Mouse (Mus musculus) midbrain, embryonic 16.5 days (tissue): ENCODE data around the gene Scaf8. TPM values are rescaled to one million over a fixed set of nuclear protein-coding genes. Genes with fewer than 3 reads are reported as not detected.

Experiments
- ATAC-seq: fragments of 200-750 bp; cut with Nextera tagmentation; 2 replicates; pipeline ENCODE4 v1.8.0; 2017; ENCODE audit warnings: moderate TSS enrichment
- H3K27ac ChIP-seq: fragments of 300-500 bp; sonication (generic); 2 replicates; pipeline ENCODE4 v1.5.1; 2014; ENCODE audit warnings: mild to moderate bottlenecking, low read length, mixed read lengths
- H3K27me3 ChIP-seq: fragments of 300-500 bp; sonication (generic); 2 replicates; pipeline ENCODE4 v1.6.1; 2014; ENCODE audit warnings: low read depth, low read length, mixed read lengths; ENCODE audit not compliant: control insufficient read depth, insufficient read depth
- H3K36me3 ChIP-seq: fragments of 300-500 bp; sonication (generic); 2 replicates; pipeline ENCODE4 v1.6.1; 2014; ENCODE audit warnings: mild to moderate bottlenecking, low read length, moderate library complexity, mixed read lengths; ENCODE audit not compliant: control insufficient read depth, insufficient read depth
- H3K4me1 ChIP-seq: fragments of 300-500 bp; sonication (generic); 2 replicates; pipeline ENCODE4 v1.6.1; 2014; ENCODE audit warnings: mild to moderate bottlenecking, low read length, mixed read lengths; ENCODE audit not compliant: control insufficient read depth, insufficient read depth
- H3K4me2 ChIP-seq: fragments of 300-500 bp; sonication (generic); 2 replicates; pipeline ENCODE4 v1.6.1; 2014; ENCODE audit warnings: mild to moderate bottlenecking, low read length, mixed read lengths
- H3K4me3 ChIP-seq: fragments of 300-500 bp; sonication (generic); 2 replicates; pipeline ENCODE4 v1.5.1; 2014; ENCODE audit warnings: low read depth, mild to moderate bottlenecking, low read length, moderate library complexity, mixed read lengths
- H3K9ac ChIP-seq: fragments of 300-500 bp; sonication (generic); 2 replicates; pipeline ENCODE4 v1.6.1; 2014; ENCODE audit warnings: low read depth, low read length, mixed read lengths
- H3K9me3 ChIP-seq: fragments of 300-500 bp; sonication (generic); replicated peaks from 2 replicates; pipeline ENCODE4 v1.6.1; 2014; ENCODE audit warnings: mild to moderate bottlenecking, low read length, mixed read lengths; ENCODE audit not compliant: control insufficient read depth, poor library complexity, severe bottlenecking
- WGBS: fragments of 180-500 bp; shearing (Covaris S2); extraction: QIAGEN DNeasy Blood & Tissue Kit; methylation state at CpG from one replicate; pipeline ENCODE4 v1.1.7; 2014; 5-methylcytosine and 5-hydroxymethylcytosine counted together
- polyA plus RNA-seq: library from polyadenylated mRNA; unstranded; fragments of >200 nt; fragmentation: Nextera tagmentation; extraction: Ambion mirVana; gene quantifications from 2 replicates; pipeline ENCODE4 v1.2.1, GENCODE M21; 2015

Gene Scaf8
- polyA plus RNA-seq, 1 experiment from 2014 or later = 14.5 TPM

DNA sequence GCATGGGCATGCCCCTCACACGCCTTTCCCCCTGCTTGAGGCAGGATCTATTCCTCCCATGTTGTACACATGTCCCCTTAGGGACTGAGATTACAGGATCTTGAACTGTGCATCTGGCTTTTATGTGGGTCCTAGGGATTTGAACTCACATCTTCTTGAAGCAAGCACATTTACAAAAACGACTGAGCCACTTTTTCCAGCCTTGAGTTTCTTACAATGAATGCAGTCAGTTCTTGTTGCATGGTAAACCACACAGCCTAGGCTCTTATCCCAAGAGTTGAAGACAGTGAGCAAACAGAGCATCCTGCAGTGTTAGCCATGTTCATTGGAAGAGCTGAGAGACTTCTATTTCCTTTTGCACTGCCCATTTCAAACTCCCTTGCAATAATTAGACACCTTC lies 108.3 kb downstream of the Scaf8 start:
- Histone ChIP-seq H3K9ac (no peak overlapping the region), H3K36me3 (peaks cover 3% of the 10 kb centered on the region; the same call in 1 of the 2 replicates), H3K27me3 (no peaks in the 10 kb centered on the region), H3K4me3 (no peak overlapping the region), H3K4me1 (0 out of 2 replicates have a peak, but pooled peaks cover 2% of the 10 kb centered on the region), H3K27ac (no peak overlapping the region), H3K9me3 (no peaks in the 10 kb centered on the region), H3K4me2 (no peak overlapping the region)
- ATAC-seq = no peak
- 66% methylated on average over 2 of the region's 2 CpGs for WGBS

DNA sequence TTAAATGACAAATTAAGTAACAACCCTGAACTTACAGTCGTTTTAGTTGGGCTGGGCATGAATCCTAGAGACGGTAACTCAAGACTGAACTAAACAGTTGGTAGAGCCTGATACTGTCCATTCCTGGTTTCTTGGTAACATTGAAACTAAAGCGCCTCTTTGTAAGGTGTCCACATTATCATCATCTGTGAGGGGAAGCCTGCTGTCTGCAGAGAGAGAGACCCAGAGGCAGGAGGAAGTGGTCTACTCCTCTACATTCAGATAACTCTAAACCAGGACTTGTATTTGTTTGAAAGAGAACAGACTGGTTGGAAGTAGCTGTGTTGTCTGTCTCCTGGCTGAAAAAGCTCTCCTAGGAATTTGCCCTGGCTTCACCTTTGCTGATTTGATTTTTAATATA lies 108.9 kb downstream of the Scaf8 start:
- Histone ChIP-seq H3K4me2 (no peak overlapping the region), H3K4me1 (0 out of 2 replicates have a peak, but pooled peaks cover 2% of the 10 kb centered on the region), H3K9me3 (no peaks in the 10 kb centered on the region), H3K9ac (no peak overlapping the region), H3K27me3 (no peaks in the 10 kb centered on the region), H3K27ac (no peak overlapping the region), H3K4me3 (no peak overlapping the region), H3K36me3 (peaks cover 3% of the 10 kb centered on the region; the same call in 1 of the 2 replicates)
- ATAC-seq = no peak
- WGBS = 89% methylated on average over 3 of the region's 3 CpGs

DNA sequence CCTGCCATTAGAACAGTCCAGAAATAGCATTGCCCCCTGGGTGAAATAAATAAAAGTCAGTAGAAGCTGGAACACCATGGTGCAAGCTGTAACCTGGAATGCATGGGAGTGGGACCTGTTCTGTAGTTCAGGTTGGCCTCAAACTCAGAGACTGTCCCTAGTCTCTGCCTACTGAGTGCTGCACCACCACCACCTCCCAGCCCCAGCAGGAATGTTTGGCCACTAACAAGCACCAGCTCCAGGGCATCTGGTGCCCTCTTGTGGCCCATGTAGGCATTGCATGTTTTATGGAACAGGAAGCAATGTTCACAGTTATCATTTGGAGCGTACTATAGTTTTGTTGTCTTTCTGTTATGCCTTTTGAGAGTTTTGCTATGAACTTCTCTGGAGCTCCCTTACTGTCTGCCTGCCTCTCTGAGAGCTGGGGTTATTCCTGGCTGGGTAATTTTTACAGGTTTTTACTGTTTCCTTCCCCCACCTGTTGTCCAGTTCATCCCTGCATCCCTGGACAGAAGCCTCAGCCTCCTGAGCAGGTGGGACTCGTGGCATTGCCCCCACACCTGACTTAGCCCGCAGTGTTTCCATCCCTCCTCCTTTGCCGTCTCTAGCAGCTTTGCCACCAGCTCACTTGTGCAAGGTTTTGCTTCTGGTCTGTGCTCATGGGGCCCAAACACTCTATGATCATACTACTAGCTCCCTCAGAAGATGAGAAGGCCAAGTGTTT lies 109.8 kb downstream of the Scaf8 start:
- no peak overlapping the region for H3K4me3 ChIP-seq
- peaks cover 3% of the 10 kb centered on the region; the same call in 1 of the 2 replicates for H3K36me3 ChIP-seq
- 58% methylated on average over 4 of the region's 4 CpGs for WGBS
- H3K27ac ChIP-seq = no peak overlapping the region
- 0 out of 2 replicates have a peak overlapping the region, but pooled peaks have one; percentile 6 for H3K9ac ChIP-seq
- no peak overlapping the region for H3K4me2 ChIP-seq
- no peaks in the 10 kb centered on the region for H3K27me3 ChIP-seq
- no peaks in the 10 kb centered on the region for H3K9me3 ChIP-seq
- ATAC-seq = 0 out of 2 replicates have a peak, but pooled peaks have one; percentile 60
- H3K4me1 ChIP-seq = 0 out of 2 replicates have a peak, but pooled peaks cover 2% of the 10 kb centered on the region

DNA sequence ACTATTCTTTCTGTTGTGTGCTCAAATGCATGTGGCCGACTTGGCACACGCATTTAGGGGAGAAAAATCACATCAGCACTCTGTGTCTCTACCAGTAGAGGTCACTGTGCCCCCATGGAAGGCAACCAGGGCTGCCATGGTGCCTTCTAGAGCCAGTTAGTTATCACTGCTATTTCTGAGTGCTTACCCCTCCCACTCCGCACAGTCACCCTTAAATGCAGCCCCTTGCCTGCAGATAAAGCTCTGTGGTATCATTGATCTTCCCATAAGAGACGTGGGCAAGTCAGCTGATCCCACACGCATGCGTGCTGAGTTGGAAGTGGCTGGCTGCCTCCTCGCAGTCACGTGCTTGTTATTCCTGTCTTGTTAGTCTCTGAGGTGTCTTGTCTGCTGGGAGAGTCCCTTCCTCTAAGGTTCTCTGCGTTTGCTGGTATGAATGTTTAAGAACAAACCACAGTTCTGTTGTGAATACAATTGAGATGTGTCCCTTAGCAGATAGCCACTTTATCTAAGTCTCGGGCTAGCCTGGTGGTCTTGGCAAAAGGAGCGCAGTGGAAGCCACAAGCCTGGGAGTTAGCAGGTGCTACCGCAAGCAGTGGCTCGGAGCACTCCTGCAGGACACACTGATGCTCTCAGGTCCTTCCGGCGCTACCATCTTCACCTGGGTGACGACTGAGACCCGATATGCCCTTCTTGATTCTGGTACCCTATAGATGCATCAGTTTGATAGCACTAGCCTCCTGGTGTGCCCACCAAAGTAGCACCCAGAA lies 115.6 kb downstream of the Scaf8 start:
- H3K27me3 ChIP-seq = no peaks in the 10 kb centered on the region
- 74% methylated on average over 17 of the region's 17 CpGs for WGBS
- H3K9me3 ChIP-seq = no peaks in the 10 kb centered on the region
- no peak overlapping the region for H3K9ac ChIP-seq
- peak; percentile 82 for ATAC-seq
- peaks cover 3% of the 10 kb centered on the region; the same call in 1 of the 2 replicates for H3K36me3 ChIP-seq
- no peak overlapping the region for H3K4me3 ChIP-seq
- no peak overlapping the region for H3K27ac ChIP-seq
- H3K4me2 ChIP-seq = 0 out of 2 replicates have a peak overlapping the region, but pooled peaks have one; percentile 13
- 0 out of 2 replicates have a peak, but pooled peaks cover 4% of the 10 kb centered on the region for H3K4me1 ChIP-seq

DNA sequence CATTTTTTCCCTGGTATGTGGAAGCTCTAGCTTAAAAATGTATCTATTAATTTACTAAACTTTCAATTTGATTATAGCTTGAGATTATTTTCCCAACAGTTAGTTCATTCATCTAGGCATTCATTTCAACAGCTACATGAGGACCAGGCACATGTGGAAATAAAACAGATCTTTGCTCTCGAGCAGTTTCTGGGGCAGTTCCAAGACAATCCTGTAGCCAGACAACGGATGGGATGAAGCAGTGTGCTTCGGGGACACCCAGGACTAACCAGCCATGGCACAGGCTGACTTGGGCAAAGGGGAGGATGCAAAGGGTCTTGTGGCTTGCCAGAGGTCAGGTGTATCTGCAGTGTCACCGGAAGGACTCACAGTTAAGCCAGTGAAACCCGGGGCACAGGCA lies 117.9 kb downstream of the Scaf8 start:
- Histone ChIP-seq H3K9ac (no peak overlapping the region), H3K4me3 (no peak overlapping the region), H3K27ac (no peak overlapping the region), H3K9me3 (no peaks in the 10 kb centered on the region), H3K27me3 (no peaks in the 10 kb centered on the region), H3K4me2 (no peak overlapping the region), H3K4me1 (0 out of 2 replicates have a peak, but pooled peaks cover 4% of the 10 kb centered on the region), H3K36me3 (peaks cover 1% of the 10 kb centered on the region)
- ATAC-seq = no peak
- 89% methylated on average over 5 of the region's 5 CpGs for WGBS

DNA sequence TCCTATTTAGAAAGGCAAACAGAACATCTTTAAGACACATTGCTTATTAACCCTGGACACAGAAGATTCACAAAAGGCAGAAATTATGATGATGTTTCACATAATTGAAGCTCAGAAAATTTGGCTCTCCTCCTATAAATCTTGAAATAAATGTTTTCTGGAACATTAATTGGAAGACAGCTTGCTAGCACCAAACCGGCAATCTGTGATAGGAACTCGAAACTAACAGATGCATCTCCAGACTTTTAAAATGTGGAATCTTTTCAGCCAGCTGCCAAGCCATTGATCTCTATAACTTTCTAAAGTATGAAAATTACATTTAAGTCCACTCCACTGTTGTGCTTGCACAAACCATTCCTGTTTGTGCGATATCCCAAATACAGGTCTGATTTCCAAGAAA lies 128.9 kb downstream of the Scaf8 start:
- no peak overlapping the region for H3K27ac ChIP-seq
- no peak for ATAC-seq
- peaks cover 24% of the 10 kb centered on the region for H3K4me1 ChIP-seq

DNA sequence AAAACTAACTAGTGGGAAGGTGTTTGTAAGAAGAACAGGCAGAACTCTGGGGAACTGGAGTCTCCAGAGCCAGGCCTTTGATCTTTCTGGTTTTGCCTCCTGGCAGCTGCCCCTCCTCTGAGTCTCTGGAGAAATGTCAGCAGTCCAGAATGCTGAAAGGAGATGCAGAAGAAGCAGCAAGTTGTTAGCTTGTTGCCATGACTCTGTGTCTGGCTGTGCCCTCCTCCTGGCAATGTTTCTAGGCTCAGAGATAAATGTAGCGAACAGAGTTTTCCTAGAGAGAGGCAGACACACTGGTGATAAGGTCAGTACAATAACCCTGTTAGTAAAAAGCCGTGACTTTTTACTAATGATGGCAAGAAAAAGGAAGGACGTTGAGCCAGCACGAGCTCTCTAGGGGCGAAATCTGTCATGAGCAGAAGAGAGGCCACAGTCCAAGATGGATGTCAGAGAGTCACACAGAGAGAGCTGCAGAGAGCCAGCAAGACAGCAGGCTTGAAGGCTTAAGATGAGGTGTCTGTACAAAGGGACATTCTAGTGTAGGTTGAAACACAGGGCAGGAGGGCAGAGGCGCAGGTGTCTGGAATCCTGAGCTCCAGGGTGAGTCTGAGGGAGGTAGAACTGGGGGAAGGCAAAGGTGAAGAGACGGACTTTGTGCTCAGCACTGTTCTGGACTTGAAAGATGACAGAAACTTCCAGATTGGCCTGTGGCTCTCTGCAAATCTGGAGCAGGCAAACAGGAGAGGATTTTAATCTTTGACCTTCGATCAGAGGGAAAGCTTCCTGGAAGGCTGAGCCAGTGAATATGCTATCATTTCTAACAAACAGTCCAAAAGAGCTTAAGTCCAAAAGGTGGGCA lies 130.3 kb downstream of the Scaf8 start:
- no peaks in the 10 kb centered on the region for H3K9me3 ChIP-seq
- H3K9ac ChIP-seq = no peak overlapping the region
- no peak for ATAC-seq
- no peak overlapping the region for H3K4me3 ChIP-seq
- no peaks in the 10 kb centered on the region for H3K27me3 ChIP-seq
- 67% methylated on average over 8 of the region's 8 CpGs for WGBS
- peak overlapping the region; percentile 63 for H3K27ac ChIP-seq
- H3K4me2 ChIP-seq = no peak overlapping the region
- no peaks in the 10 kb centered on the region for H3K36me3 ChIP-seq
- H3K4me1 ChIP-seq = peaks cover 31% of the 10 kb centered on the region

More for the DNA sequence above, 128.9 kb downstream of the Scaf8 start:
- H3K4me3 ChIP-seq = no peak overlapping the region
- no peaks in the 10 kb centered on the region for H3K36me3 ChIP-seq
- no peak overlapping the region for H3K9ac ChIP-seq
- no peaks in the 10 kb centered on the region for H3K9me3 ChIP-seq
- no peaks in the 10 kb centered on the region for H3K27me3 ChIP-seq
- WGBS = 89% methylated on average over 3 of the region's 3 CpGs
- no peak overlapping the region for H3K4me2 ChIP-seq

DNA sequence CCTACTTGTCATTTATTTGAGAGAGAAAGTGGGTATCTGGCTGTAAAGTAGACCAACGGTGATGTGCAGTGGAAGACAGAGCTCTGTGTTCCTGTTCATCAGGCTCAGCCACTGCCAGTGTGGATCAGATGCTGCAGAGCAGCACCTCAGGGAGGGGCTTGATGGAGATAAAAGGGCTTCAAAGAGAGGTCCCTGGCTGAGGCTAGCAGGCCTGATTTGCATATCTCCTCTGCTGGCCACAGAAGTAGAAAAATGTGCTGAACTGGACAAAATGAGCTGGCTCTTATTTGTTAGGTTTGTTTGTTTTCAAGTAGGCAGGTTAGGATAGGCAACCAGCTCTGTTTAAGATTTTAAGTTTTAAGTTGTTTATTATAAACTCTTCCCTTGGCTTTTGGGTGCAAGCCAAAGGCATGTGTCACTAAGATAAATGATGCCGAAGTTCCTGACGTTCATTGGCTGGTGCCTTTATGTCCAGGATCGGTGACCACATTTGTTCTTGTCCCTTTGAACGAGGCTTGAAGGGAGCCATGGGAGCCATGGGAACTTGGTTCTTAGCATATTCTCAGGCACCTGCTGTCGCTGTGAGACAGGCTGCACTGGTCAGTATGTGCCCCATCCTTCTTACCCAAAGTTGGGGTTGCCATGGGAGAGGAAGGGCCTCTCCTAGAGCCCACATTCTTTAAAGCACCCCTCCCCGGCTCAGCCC lies 132.0 kb downstream of the Scaf8 start:
- WGBS = 25% methylated on average over 7 of the region's 7 CpGs
- H3K27me3 ChIP-seq = no peaks in the 10 kb centered on the region
- H3K27ac ChIP-seq = peak overlapping the region; percentile 60
- ATAC-seq = peak; percentile 62
- no peaks in the 10 kb centered on the region for H3K9me3 ChIP-seq
- H3K4me3 ChIP-seq = no peak overlapping the region
- no peak overlapping the region for H3K4me2 ChIP-seq
- H3K9ac ChIP-seq = no peak overlapping the region
- H3K4me1 ChIP-seq = peaks cover 33% of the 10 kb centered on the region
- H3K36me3 ChIP-seq = no peaks in the 10 kb centered on the region
